Mouse (Mus musculus) stomach, postnatal 0 days (tissue): ENCODE data around the gene L2hgdh.

Source experiments
- CTCF ChIP-seq: IDR thresholded peaks from 2 replicates; pipeline ENCODE4 v1.5.1; 2016; ENCODE audit warnings: antibody characterized with exemption, low read depth, mild to moderate bottlenecking, moderate library complexity
- EP300 ChIP-seq: optimal IDR thresholded peaks from 2 replicates; pipeline ENCODE3; 2016; ENCODE audit warnings: antibody characterized with exemption

GRCm38 (mm10) chr12:69681566-69682061 lies 43.1 kb downstream of the L2hgdh start, which contains the start of gene Sos2:
- TF ChIP-seq CTCF (no peak), EP300 (no peak)
